Mouse (Mus musculus) liver, adult (tissue): ENCODE results near the gene Cdh3.
"Not testable (repeated sequence)": the region's sequence is repeated elsewhere in the genome, so short reads cannot be mapped to it uniquely, and the experiment has no call there.

Source experiments
- GATA4 ChIP-seq: IDR thresholded peaks from 2 replicates; pipeline ENCODE4 v1.6.1; 2014; ENCODE audit warnings: mild to moderate bottlenecking, low read length; ENCODE audit not compliant: insufficient replicate concordance

Gene Cdh3

GRCm38 (mm10) chr8:106548366-106548936 is 37.8 kb downstream of the Cdh3 start:
- TF ChIP-seq GATA4, result no peak

- TF ChIP-seq GATA4, result no peak
Measured at GRCm38 (mm10) chr8:106550906-106551305, 40.2 kb downstream of the Cdh3 start.

DNA sequence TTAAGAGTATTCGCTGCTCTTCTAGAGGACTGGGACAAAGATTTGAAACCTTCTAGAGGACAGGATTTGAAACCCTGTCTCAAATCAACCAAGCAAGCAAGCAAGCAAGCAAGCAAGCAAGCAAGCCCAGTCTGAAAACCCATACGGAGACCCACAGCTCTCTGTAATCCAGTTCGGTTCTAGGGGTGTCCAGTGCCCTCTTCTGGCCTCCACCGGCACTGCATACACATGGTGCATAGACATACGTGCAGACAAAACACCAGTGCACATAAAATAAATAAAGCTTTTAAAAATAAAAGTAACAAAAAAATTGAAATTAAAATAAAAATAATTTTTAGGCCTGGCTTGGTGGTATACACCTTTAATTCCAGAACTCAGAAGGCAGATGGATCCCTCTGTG is 43.3 kb downstream of the Cdh3 start:
- no peak for TF ChIP-seq GATA4

GRCm38 (mm10) chr8:106556068-106556645 is 45.5 kb downstream of the Cdh3 start:
- no peak for TF ChIP-seq GATA4

DNA sequence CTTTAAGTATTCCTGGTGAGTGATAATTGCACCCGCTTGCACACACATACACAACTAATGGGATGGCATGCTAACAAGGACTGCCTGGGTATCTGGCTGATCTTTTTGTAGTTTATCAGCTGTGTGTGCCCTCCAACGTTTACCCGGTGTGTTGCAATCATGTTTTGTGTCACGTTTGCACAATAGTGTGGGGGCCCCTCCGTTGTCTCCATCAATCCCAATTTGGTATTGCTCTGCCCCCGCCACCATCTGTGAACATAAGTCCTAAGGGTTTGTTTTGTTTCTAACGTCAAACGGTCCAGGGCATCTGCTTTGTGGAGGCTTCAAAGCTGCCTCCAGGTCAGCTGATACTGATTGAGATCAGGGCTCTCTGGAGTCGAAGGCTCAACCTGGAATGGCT is 49.2 kb downstream of the Cdh3 start:
- TF ChIP-seq GATA4, result no peak

DNA sequence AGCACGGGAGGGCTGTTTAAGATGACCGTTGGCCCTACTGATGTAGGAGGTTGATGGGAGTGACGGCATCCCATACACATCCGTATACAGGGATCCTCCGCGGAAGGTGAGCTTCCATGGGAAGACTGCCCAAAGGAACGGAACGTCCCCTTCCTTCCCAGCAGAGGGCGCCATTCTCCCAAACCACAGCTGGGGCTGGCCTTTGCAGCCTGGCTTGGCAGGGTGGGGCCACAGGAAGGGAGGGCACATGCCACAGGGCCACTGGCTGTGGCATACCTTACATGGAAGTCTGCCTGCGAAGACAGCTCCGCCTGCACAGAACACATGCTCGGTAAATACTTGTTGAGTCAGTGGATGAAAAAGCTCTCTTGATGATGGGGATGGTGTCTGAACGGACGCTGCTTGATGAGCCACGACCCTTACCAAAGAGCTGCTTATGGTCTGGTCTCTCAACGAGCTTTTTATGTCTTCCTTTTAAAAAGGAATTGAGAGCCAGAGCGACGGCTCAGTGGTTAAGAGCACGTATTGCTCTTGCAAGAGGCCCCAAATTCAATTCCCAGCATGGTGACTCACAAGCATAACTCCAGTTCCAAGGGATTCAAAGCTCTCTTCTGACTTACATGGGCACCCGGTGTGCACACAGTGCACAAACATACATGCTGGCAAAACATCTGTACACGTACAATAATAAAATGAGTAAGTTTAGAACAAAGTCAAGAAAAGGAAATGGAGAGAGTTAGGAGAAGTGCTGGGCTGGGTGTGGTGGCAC is 50.6 kb downstream of the Cdh3 start:
- no peak for TF ChIP-seq GATA4

- TF ChIP-seq GATA4, result no peak
Measured at GRCm38 (mm10) chr8:106563691-106564182, 53.0 kb downstream of the Cdh3 start.

GRCm38 (mm10) chr8:106569006-106569405 is 58.3 kb downstream of the Cdh3 start:
- no peak for TF ChIP-seq GATA4

DNA sequence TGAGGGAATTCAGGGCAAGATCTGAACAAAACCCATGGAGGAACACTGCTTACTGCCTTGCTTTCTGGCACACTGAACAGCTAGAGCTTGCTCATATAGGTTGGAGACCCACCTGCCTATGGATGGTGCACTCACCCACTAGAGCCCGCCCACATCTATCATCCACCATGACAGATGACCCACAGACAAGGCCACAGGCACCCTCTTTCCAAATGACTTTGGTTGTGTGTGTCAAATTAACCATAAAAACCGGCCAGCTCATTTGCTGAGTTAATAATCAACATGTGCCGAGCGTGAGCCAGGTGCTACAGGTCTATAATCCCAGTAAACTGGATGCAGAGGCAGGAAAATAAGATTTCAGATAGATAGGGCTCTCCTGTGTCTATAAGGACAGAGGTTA is 59.7 kb downstream of the Cdh3 start:
- TF ChIP-seq GATA4, result no peak

DNA sequence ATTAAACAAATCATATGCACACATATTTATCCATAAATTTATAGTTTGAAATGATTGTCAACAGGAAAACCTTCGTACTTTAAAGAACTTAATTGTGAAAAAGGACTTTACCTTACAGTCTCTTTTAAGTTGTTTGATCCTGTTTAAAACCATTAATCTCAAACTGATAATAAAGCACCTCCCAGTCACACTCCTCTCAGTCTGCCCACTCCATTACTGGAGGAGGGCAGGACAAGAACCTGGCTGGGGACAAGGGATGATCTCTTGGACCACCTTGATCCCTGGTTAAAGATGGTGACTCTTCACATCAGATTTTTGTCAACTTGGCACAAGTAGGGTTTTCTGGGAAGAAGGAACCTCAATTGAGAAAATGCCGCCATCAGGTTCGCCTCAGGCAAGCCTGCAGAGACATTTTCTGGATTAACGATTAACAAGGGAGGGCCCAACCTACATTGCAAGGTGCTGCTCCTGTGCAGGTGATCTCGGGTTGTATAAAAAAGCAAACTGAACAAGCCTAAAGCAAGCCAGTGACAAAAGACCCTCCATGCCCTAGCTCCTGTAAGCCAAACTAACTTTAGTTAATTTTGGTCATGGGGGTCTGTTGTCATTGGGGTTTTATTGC is 61.0 kb downstream of the Cdh3 start:
- TF ChIP-seq GATA4, result no peak

DNA sequence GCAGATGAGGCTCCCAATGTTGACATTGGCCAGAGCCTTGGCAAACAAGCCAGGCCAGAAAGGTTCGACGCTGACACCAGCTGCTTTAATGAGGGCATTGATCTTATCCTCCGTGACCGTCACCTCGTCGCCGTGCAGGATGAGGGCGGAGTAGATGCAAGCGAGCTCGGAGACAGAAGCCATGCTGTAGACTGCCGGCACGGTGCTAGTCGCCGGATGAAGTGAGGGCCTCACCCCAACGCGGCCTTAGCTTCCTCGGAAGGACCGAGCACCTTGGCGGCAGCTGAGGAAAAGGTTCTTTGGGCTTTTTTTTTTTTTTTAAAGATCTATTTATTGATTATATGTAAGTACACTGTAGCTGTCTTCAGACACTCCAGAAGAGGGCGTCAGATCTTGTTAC is 62.5 kb downstream of the Cdh3 start, which contains the start of gene Gm10073:
Gene Gm10073, minus strand, starts transcription at position 294 of the 400 bp plus-strand sequence.
- not testable (repeated sequence) for TF ChIP-seq GATA4

- TF ChIP-seq GATA4, result no peak
Measured at GRCm38 (mm10) chr8:106574283-106574682, 63.6 kb downstream of the Cdh3 start.

DNA sequence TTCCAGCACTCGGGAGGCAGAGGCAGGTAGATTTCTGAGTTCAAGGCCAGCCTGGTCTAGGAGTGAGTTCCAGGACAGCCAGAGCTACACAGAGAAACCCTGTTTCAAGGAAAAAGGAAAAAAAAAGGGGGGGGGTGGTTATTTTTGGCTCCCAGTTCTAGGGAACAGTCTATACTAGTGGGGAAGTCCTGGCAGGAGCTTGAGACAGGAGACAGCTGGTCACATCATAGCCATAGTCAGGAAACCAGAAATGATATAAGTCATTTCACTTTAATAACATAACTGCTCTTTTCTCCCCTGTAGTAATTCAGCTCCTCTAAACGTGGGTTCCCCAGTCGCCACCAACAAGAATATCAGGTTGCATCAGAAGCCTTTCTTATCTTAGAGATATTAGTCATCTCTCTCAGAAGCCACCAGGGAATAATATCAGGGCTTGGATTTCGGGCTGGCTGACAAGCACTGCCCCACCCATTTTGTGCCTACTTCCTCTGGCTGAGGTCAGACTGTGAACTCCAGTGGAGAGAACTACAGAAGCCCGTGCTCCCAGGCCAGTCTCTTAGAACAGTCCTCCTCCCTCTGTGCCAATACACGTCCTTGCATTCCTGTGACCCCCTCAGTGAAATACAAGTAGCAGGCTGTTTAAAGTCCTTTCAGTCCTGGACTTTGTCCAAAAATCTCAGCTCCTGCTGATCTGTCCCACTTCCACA is 66.3 kb downstream of the Cdh3 start:
- no peak for TF ChIP-seq GATA4

- no peak for TF ChIP-seq GATA4
Measured at GRCm38 (mm10) chr8:106579510-106579909, 68.8 kb downstream of the Cdh3 start.

GRCm38 (mm10) chr8:106581344-106582088 is 70.8 kb downstream of the Cdh3 start:
- no peak for TF ChIP-seq GATA4
